Mouse (Mus musculus) midbrain, embryonic 16.5 days (tissue): ENCODE measurements around the gene Rala. TPM values are rescaled to one million over a fixed set of nuclear protein-coding genes. Genes with fewer than 3 reads are reported as not detected.
A peak's percentile ranks its signal among the peaks of the same experiment; 100 is the strongest.
"Not testable (repeated sequence)": the region's sequence is repeated elsewhere in the genome, so short reads cannot be mapped to it uniquely, and the experiment has no call there.

Experiments used
- ATAC-seq: fragments of 200-750 bp; cut with Nextera tagmentation; 2 replicates; pipeline ENCODE4 v1.8.0; 2017; ENCODE audit warnings: moderate TSS enrichment
- H3K27ac ChIP-seq: fragments of 300-500 bp; sonication (generic); 2 replicates; pipeline ENCODE4 v1.5.1; 2014; ENCODE audit warnings: mild to moderate bottlenecking, low read length, mixed read lengths
- H3K27me3 ChIP-seq: fragments of 300-500 bp; sonication (generic); 2 replicates; pipeline ENCODE4 v1.6.1; 2014; ENCODE audit warnings: low read depth, low read length, mixed read lengths; ENCODE audit not compliant: control insufficient read depth, insufficient read depth
- H3K36me3 ChIP-seq: fragments of 300-500 bp; sonication (generic); 2 replicates; pipeline ENCODE4 v1.6.1; 2014; ENCODE audit warnings: mild to moderate bottlenecking, low read length, moderate library complexity, mixed read lengths; ENCODE audit not compliant: control insufficient read depth, insufficient read depth
- H3K4me1 ChIP-seq: fragments of 300-500 bp; sonication (generic); 2 replicates; pipeline ENCODE4 v1.6.1; 2014; ENCODE audit warnings: mild to moderate bottlenecking, low read length, mixed read lengths; ENCODE audit not compliant: control insufficient read depth, insufficient read depth
- H3K4me2 ChIP-seq: fragments of 300-500 bp; sonication (generic); 2 replicates; pipeline ENCODE4 v1.6.1; 2014; ENCODE audit warnings: mild to moderate bottlenecking, low read length, mixed read lengths
- H3K4me3 ChIP-seq: fragments of 300-500 bp; sonication (generic); 2 replicates; pipeline ENCODE4 v1.5.1; 2014; ENCODE audit warnings: low read depth, mild to moderate bottlenecking, low read length, moderate library complexity, mixed read lengths
- H3K9ac ChIP-seq: fragments of 300-500 bp; sonication (generic); 2 replicates; pipeline ENCODE4 v1.6.1; 2014; ENCODE audit warnings: low read depth, low read length, mixed read lengths
- H3K9me3 ChIP-seq: fragments of 300-500 bp; sonication (generic); replicated peaks from 2 replicates; pipeline ENCODE4 v1.6.1; 2014; ENCODE audit warnings: mild to moderate bottlenecking, low read length, mixed read lengths; ENCODE audit not compliant: control insufficient read depth, poor library complexity, severe bottlenecking
- WGBS: fragments of 180-500 bp; shearing (Covaris S2); extraction: QIAGEN DNeasy Blood & Tissue Kit; methylation state at CpG from one replicate; pipeline ENCODE4 v1.1.7; 2014; 5-methylcytosine and 5-hydroxymethylcytosine counted together
- polyA plus RNA-seq: library from polyadenylated mRNA; unstranded; fragments of >200 nt; fragmentation: Nextera tagmentation; extraction: Ambion mirVana; gene quantifications from 2 replicates; pipeline ENCODE4 v1.2.1, GENCODE M21; 2015

The Rala gene
- polyA plus RNA-seq, 1 experiment from 2014 or later = 212 TPM

GRCm38 (mm10) chr13:17975457-17975856 is 31.4 kb upstream of the Rala start:
- WGBS = 90% methylated on average over 1 of the region's 1 CpGs
- H3K9ac ChIP-seq = no peak overlapping the region
- no peaks in the 10 kb centered on the region for H3K9me3 ChIP-seq
- no peak overlapping the region for H3K4me3 ChIP-seq
- ATAC-seq = no peak
- no peak overlapping the region for H3K4me2 ChIP-seq
- H3K27me3 ChIP-seq = no peaks in the 10 kb centered on the region
- H3K27ac ChIP-seq = no peak overlapping the region
- H3K4me1 ChIP-seq = no peaks in the 10 kb centered on the region
- no peaks in the 10 kb centered on the region for H3K36me3 ChIP-seq

GRCm38 (mm10) chr13:17974734-17975133 is 30.7 kb upstream of the Rala start:
- Histone ChIP-seq H3K9ac (no peak overlapping the region), H3K4me3 (no peak overlapping the region), H3K4me2 (no peak overlapping the region), H3K27me3 (no peaks in the 10 kb centered on the region), H3K9me3 (no peaks in the 10 kb centered on the region), H3K36me3 (no peaks in the 10 kb centered on the region), H3K4me1 (no peaks in the 10 kb centered on the region), H3K27ac (no peak overlapping the region)
- 97% methylated on average over 9 of the region's 9 CpGs for WGBS
- no peak for ATAC-seq

- Histone ChIP-seq H3K4me1 (no peaks in the 10 kb centered on the region), H3K9ac (no peak overlapping the region), H3K27ac (no peak overlapping the region), H3K9me3 (no peaks in the 10 kb centered on the region), H3K4me3 (no peak overlapping the region), H3K27me3 (no peaks in the 10 kb centered on the region), H3K4me2 (no peak overlapping the region), H3K36me3 (no peaks in the 10 kb centered on the region)
- WGBS = 85% methylated on average over 7 of the region's 7 CpGs
- ATAC-seq = no peak
Observed at GRCm38 (mm10) chr13:17960613-17961012, 16.6 kb upstream of the Rala start.

GRCm38 (mm10) chr13:17954282-17954681 is 10.2 kb upstream of the Rala start:
- H3K4me2 ChIP-seq = no peak overlapping the region
- H3K9me3 ChIP-seq = no peaks in the 10 kb centered on the region
- WGBS = 43% methylated on average over 1 of the region's 1 CpGs
- no peaks in the 10 kb centered on the region for H3K4me1 ChIP-seq
- no peak overlapping the region for H3K9ac ChIP-seq
- no peaks in the 10 kb centered on the region for H3K36me3 ChIP-seq
- H3K27ac ChIP-seq = no peak overlapping the region
- H3K27me3 ChIP-seq = no peaks in the 10 kb centered on the region
- no peak overlapping the region for H3K4me3 ChIP-seq
- ATAC-seq = no peak

- not testable (repeated sequence) for H3K4me1 ChIP-seq, H3K9ac ChIP-seq, H3K9me3 ChIP-seq, H3K36me3 ChIP-seq, H3K4me3 ChIP-seq, H3K4me2 ChIP-seq, H3K27me3 ChIP-seq, H3K27ac ChIP-seq
- ATAC-seq = 0 out of 2 replicates have a peak, but pooled peaks have one; percentile 32
- WGBS = 91% methylated on average over 8 of the region's 8 CpGs
Observed at GRCm38 (mm10) chr13:17950581-17950980, 6.5 kb upstream of the Rala start.

GRCm38 (mm10) chr13:17949555-17949954 is 5.5 kb upstream of the Rala start:
- H3K27me3 ChIP-seq = no peaks in the 10 kb centered on the region
- no peak overlapping the region for H3K4me3 ChIP-seq
- WGBS = 79% methylated on average over 18 of the region's 18 CpGs
- no peak overlapping the region for H3K9ac ChIP-seq
- no peak for ATAC-seq
- H3K9me3 ChIP-seq = no peaks in the 10 kb centered on the region
- H3K4me2 ChIP-seq = no peak overlapping the region
- H3K36me3 ChIP-seq = no peaks in the 10 kb centered on the region
- no peak overlapping the region for H3K27ac ChIP-seq
- peaks cover 8% of the 10 kb centered on the region for H3K4me1 ChIP-seq

- Histone ChIP-seq H3K27ac (peak overlapping the region; percentile 97), H3K9ac (peak overlapping the region; percentile 91), H3K9me3 (no peaks in the 10 kb centered on the region), H3K4me1 (peaks cover 23% of the 10 kb centered on the region), H3K4me3 (peak overlapping the region; percentile 91), H3K27me3 (no peaks in the 10 kb centered on the region), H3K36me3 (no peaks in the 10 kb centered on the region), H3K4me2 (peak overlapping the region; percentile 70)
- under 1% methylated on average over 64 of the region's 70 CpGs for WGBS
- peak; percentile 82 for ATAC-seq
Observed at GRCm38 (mm10) chr13:17943306-17944077, 547 bp downstream of the Rala start.

- 53% methylated on average over 6 of the region's 6 CpGs for WGBS
- Histone ChIP-seq H3K4me2 (peak overlapping the region; percentile 70), H3K9ac (no peak overlapping the region), H3K27me3 (no peaks in the 10 kb centered on the region), H3K27ac (no peak overlapping the region), H3K36me3 (no peaks in the 10 kb centered on the region), H3K4me3 (peak overlapping the region; percentile 25), H3K4me1 (peaks cover 23% of the 10 kb centered on the region), H3K9me3 (no peaks in the 10 kb centered on the region)
- ATAC-seq = no peak
Observed at GRCm38 (mm10) chr13:17942338-17942737, 1.7 kb downstream of the Rala start.

- Histone ChIP-seq H3K36me3 (no peaks in the 10 kb centered on the region), H3K9ac (no peak overlapping the region), H3K27ac (no peak overlapping the region), H3K4me3 (no peak overlapping the region), H3K9me3 (no peaks in the 10 kb centered on the region; the same call in 1 of the 2 replicates), H3K27me3 (no peaks in the 10 kb centered on the region), H3K4me2 (no peak overlapping the region), H3K4me1 (peaks cover 2% of the 10 kb centered on the region; the same call in 1 of the 2 replicates)
- 52% methylated on average over 1 of the region's 1 CpGs for WGBS
- peak; percentile 37 for ATAC-seq
Observed at GRCm38 (mm10) chr13:17907309-17907708, 36.7 kb downstream of the Rala start.
